Mouse (Mus musculus): ENCODE measurements around the gene Gm28553. TPM values are rescaled to one million over a fixed set of nuclear protein-coding genes. Genes with fewer than 3 reads are reported as not detected.
"Not testable (repeated sequence)": the region's sequence is repeated elsewhere in the genome, so short reads cannot be mapped to it uniquely, and the experiment has no call there.

Gene Gm28553
- polyA plus RNA-seq (2015; fragmentation: Nextera tagmentation; extraction: Ambion mirVana), result not detected in 2 replicates

DNA sequence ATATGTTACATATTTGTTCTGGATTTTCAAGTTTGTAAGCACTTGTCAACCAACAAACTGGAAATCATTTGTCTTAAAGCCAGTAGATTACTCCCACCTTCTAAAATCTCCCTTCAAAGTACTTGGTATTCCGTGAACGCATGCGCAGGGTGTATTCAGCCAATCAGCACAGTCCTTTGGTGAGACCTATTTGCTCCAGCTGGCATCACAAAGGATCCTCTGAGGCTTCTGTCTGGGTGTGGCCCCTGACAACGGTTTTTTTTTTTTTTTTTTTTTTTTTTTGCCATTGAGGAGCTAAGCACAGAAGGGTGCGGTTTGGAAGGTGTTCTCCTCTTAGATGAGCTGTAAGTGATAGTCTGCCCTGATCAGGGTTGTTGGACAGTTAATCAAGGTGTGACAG, at the start of gene Gm28553:
Gm28553 (plus strand) TSS at position 301 of the 400 bp plus-strand sequence.
- not testable (repeated sequence) for H3K27ac ChIP-seq; H3K4me3 ChIP-seq; H3K4me2 ChIP-seq (replicated peaks); H3K36me3 ChIP-seq; H3K9me3 ChIP-seq; H3K9ac ChIP-seq; ATAC-seq (ENCODE audit: low FRiP score, low read depth); H3K4me1 ChIP-seq; H3K27me3 ChIP-seq
- no CpG with 5 or more reads among the region's 5 CpGs for WGBS
